In genomic region chr3:52453041-52453440, GRCm38 (mm10) we compare ENCODE assay signal across 11 mouse cellular contexts.
"Had no signal": no experiment of that assay in that cellular context is flagged by ENCODE, and none has a peak within 500 bp of the region (broad histone marks: within the 10 kb centered on the region; RNA-seq: fewer than 3 reads in every experiment).

No protein-coding gene starts in this region.

- DNase-seq: right cerebral cortex, postnatal 4 days; thymus, postnatal 36 days had no signal

- H3K27ac ChIP-seq: left cerebral cortex, adult 2 months; limb, embryonic 10.5 days; liver, embryonic 12.5 days; lung, embryonic 15.5 days; macrophage; midbrain, embryonic 15.5 days; neural tube, embryonic 12.5 days had no signal

- H3K36me3 ChIP-seq: limb, embryonic 10.5 days; liver, embryonic 12.5 days; lung, embryonic 15.5 days; midbrain, embryonic 15.5 days; neural tube, embryonic 12.5 days had no signal

- H3K4me2 ChIP-seq: liver, embryonic 12.5 days; lung, embryonic 15.5 days; midbrain, embryonic 11.5 days; midbrain, embryonic 15.5 days; neural tube, embryonic 12.5 days had no signal

- ATAC-seq: liver, embryonic 12.5 days; midbrain, embryonic 15.5 days had no signal

- H3K9me3 ChIP-seq: limb, embryonic 10.5 days; liver, embryonic 12.5 days; lung, embryonic 15.5 days; midbrain, embryonic 15.5 days; neural tube, embryonic 12.5 days had no signal

- H3K4me3 ChIP-seq: left cerebral cortex, adult 2 months; limb, embryonic 10.5 days; liver, embryonic 12.5 days; lung, embryonic 15.5 days; megakaryocyte, embryonic 14.5 days; midbrain, embryonic 15.5 days; neural tube, embryonic 12.5 days had no signal

- H3K27me3 ChIP-seq: liver, embryonic 12.5 days; lung, embryonic 15.5 days; midbrain, embryonic 15.5 days; neural tube, embryonic 12.5 days had no signal

- H3K9ac ChIP-seq: liver, embryonic 12.5 days; lung, embryonic 15.5 days; midbrain, embryonic 15.5 days; neural tube, embryonic 12.5 days had no signal

- H3K4me1 ChIP-seq: limb, embryonic 10.5 days; liver, embryonic 12.5 days; lung, embryonic 15.5 days; megakaryocyte, embryonic 14.5 days; midbrain, embryonic 15.5 days; neural tube, embryonic 12.5 days had no signal
